Mouse (Mus musculus): Measurements from ENCODE around the gene Pgpep1l. TPM values are rescaled to one million over a fixed set of nuclear protein-coding genes. Genes with fewer than 3 reads are reported as not detected.

The Pgpep1l gene
- polyA plus RNA-seq (2012; rRNA removed; ENCODE audit: low replicate concordance) = not detected in 2 replicates

GRCm38 (mm10) chr7:68264028-68264453, at the start of gene Pgpep1l:
Gene Pgpep1l, minus strand, starts transcription at chr7:68264233.

GRCm38 (mm10) chr7:68273515-68273914, 9.5 kb upstream of the Pgpep1l start, which contains the start of gene Fam169b:
Gene Fam169b, plus strand, starts transcription at chr7:68273839.

Other genes starting within 250 kb of the Pgpep1l start
- gene Fam169b, start 9.6 kb upstream of the Pgpep1l start, polyA plus RNA-seq (2012; rRNA removed; ENCODE audit: low replicate concordance) = 1.1 and 4.1 TPM in 2 replicates

All from duodenum, adult 2 months (tissue).